Mouse (Mus musculus) cerebellum, adult 9-10 months (tissue): ENCODE measurements around the gene Dot1l.

ENCODE experiments used
- DNase-seq: peaks from one replicate; pipeline ENCODE4 v3.0.0; 2022

Gene Dot1l

DNA sequence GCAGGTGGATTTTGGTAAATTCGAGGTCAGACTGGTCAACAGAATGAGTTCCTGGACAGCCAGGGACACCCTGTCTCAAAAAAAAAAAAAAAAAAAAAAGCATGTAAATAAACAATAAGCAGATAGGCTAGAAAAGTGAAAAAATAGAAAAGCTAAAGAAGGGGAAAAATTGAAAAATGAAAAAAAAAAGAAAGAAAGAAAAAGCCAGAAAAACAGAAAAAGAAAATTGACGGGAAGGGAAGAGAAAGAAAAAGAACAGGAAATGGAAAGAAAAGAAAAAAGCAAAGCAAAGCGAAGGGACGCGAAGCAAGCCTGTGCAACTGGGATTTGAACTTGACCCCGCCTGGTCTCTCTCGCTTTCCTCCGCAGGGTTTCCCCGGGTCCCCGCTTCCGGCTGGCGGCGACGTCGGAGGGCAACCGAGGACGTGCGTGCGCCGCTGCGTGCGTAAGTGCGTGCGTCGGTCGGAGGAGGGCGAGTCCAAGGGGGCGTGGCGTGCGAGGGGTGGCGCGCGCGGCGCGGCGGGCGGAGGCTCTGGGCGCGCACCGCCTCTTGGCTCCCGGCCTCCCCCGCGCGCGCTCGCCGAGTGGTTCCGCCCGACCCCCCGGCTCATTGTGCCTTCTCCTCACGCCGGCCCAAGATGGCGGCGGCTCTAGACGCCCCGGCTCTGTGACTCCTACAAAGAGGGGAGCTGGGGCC, at the start of gene Dot1l:
Dot1l (plus strand) TSS at position 613 of the 697 bp plus-strand sequence.
- DNase-seq = peak; percentile 96

DNA sequence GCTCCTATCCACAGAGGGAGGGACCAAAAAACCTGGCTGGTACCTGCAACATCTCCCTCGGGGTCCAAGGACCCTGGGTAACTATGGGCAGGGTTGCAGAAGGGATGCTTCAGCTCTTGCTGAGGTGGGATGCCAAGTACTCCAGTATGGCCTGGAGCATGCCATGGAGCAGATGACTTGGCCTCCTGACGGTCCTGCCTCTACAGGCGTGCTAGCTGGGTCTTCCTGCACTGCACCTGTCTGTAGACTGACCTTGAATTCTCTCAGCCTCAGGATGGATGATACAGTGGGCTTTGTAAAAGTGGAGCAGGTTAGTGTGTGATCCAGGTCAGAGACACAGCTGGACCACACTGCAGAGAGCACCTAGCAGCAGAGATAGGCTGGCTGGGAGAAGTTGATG, 49.5 kb upstream of the Dot1l start:
- no peak for DNase-seq

- no peak for DNase-seq
Observed at GRCm38 (mm10) chr10:80710834-80711233, 44.2 kb upstream of the Dot1l start.

GRCm38 (mm10) chr10:80717281-80717680, 37.7 kb upstream of the Dot1l start:
- no peak for DNase-seq

- no peak for DNase-seq
Observed at GRCm38 (mm10) chr10:80727369-80728127, 27.5 kb upstream of the Dot1l start.

DNA sequence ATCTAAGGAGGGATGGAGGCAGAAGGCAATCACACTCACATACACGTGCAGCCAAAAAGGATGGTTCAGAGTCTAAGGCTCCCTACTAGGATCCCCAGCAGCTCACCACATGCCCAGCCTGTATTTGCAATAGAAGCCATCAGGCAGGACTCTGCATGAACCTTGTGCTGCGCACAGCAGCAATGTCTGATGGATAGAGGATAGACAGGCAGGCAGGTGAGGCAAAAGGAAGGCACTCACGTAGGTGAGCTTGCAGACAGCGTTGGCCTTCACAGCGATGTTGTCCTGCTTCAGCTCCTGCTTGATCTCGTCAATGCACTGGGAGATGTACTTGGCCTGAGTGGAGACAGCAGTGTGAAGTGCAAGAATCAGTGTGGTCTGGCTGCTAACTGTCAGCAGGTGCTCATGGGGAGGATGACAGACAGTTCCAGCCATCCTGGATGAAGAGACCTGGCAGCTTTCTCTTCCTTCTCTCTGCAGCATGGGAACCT, 22.4 kb upstream of the Dot1l start:
- DNase-seq = peak; percentile 70

- DNase-seq = peak; percentile 83
Observed at GRCm38 (mm10) chr10:80736731-80737130, 18.3 kb upstream of the Dot1l start.

- peak; percentile 36 for DNase-seq
Observed at GRCm38 (mm10) chr10:80738657-80739056, 16.3 kb upstream of the Dot1l start.

DNA sequence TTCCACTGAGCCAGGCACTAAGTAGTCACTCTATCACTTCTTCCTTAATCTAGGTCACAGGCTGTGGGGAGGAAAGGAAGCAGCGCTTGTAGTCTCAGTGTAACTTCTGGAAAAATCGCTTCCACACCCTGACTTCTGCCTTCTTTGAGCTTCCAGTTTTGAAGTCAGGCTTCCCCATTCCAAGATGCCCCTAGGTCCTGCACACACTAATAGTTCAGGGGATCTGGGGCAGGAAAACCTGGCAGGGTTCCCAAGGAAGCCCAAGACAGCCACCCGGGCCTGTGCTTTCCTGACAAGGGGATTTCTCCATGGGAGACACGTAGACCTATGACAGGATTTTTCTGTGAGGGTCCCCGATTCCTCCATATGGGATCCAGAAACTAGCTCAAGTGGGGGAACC, 13.9 kb upstream of the Dot1l start:
- peak; percentile 68 for DNase-seq

GRCm38 (mm10) chr10:80741634-80742179, 13.3 kb upstream of the Dot1l start:
- DNase-seq = peak; percentile 59

DNA sequence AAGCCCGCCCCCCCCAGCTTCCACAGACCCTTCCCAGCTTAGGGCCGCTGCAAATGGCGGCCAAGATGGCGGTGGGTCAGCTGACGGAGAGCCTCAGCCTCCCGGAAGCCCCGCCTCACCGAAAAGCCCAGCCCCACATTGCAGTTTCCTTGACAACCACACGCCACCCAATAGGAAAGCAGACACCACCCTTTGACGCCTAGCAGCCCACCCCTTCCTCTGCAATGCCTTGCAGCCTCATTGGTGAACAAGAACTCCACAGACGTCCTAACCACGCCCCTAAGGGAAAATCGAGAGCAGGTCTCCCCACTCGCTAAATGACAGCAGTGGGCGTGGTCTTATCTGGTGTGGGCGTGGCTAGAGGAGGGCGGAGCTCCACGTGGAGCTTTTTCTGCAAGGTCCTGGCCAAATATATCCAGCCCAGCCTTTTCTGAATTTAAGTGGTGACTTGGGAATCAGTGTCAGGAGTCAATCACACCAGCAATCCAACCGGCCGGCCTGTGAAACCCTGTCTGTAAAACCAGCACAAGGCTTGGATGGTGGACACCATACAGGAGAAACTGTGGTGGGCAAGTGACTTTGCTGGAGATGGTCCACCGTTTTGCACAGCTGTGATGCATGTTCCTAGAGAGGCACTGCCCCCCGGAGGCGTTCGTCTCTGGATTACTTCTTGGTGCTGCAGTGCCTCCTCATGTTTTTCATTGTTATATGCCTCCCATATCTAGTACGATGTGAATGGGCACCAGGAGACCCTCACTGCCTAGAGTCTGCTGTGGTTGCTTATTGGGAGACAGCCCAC, 12.6 kb upstream of the Dot1l start, which contains the start of gene Ap3d1:
Ap3d1 (minus strand) TSS at position 85 of the 799 bp plus-strand sequence.
- DNase-seq = peak; percentile 99

DNA sequence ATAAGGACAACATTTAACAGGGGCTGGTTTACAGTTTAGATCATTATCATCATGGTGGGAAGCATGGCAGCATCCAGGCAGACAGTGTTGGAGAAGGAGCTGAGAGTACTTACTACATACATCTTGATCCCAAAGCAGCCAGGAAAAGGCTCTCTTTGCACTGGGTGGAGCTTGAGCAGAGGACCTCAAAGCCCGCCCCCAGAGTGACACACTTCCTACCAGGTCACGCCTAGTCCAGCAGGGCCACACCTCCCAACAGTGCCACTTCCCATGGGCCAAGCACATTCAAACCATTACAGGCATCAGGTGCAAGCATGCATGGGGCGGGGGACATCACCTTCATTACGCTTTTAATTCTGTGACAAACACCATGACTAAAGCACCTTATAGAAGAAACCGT, 10.7 kb upstream of the Dot1l start:
- peak; percentile 55 for DNase-seq

- peak; percentile 87 for DNase-seq
Observed at GRCm38 (mm10) chr10:80747410-80747809, 7.6 kb upstream of the Dot1l start.

DNA sequence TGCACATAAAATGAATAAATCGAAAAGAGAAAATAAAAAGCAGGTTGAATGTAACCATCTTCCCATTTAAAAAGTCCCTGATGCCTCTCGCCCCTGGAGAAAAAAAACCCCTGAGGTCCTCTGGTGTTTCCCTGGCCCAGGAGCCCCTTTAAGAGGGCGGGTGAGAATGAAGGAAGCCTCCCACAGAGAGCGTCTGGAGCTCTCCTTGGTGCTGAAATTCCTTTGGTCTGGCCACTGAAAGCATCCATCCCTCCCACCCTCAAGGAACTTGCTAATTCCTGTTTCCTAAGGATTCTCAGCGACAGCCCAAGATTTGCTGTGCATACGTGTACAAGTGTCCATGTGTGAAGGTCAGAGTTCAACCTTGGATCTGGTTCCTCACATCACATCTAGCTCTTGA, 6.4 kb upstream of the Dot1l start:
- no peak for DNase-seq

- DNase-seq = peak; percentile 64
Observed at GRCm38 (mm10) chr10:80751188-80751832, 3.7 kb upstream of the Dot1l start.

- DNase-seq = peak; percentile 58
Observed at GRCm38 (mm10) chr10:80752079-80752625, 2.9 kb upstream of the Dot1l start.

DNA sequence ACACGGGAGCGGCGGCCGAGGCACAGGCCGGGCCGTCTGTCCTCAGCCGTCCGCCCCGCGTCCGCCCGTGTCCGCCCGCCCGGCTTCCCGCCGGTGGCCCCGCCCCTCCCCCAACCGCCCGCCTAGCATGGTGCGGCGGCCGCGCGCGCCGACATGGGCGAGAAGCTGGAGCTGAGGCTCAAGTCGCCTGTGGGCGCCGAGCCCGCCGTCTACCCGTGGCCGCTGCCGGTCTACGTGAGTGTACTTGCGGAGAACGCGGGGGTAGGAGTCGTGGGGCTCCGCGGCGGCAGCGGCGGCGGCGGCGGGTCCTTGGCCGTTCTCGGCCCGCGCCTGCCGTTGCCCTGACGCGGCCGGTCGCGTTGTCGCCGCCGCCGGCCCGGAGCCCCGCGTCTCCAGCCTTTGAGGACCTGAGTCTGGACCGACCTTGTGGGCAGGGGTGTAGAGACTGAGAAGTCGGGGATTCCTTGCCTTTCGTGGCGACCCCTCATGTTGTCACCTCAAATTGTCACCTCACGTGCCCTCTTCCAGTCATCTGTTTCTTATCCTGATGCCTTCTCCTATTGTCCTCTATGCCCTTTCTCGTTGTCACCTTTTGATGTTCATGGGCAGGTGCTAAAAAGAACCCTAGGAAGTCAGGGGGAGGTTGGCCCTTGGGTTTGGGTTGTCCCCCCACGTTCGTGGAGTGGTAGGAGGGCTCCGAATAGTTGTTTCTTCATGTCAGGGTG, 447 bp downstream of the Dot1l start:
- peak; percentile 67 for DNase-seq

- DNase-seq = no peak
Observed at GRCm38 (mm10) chr10:80756099-80756498, 1.1 kb downstream of the Dot1l start.

- DNase-seq = no peak
Observed at GRCm38 (mm10) chr10:80756509-80756908, 1.5 kb downstream of the Dot1l start.

- no peak for DNase-seq
Observed at GRCm38 (mm10) chr10:80756967-80757366, 2.0 kb downstream of the Dot1l start.

DNA sequence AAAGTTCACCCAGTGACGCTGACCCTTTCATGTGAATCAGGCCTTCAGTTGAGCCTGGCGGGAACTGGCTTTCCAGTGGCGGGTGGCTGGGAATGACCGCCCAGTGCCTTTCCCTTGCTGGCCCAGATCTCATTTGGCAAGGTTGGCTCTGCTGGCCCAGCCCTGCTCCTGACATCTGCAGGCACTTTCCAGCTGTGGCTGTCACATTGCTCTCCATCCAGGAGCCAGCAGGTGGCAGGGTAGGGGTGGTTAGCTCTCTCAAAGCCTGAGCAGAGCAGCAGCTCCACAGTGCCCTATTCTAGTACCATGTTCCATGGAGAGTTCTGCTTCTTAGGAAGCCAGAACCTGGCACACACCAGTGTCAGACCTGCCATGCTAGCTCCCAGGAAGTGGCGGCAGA, 2.7 kb downstream of the Dot1l start:
- DNase-seq = peak; percentile 64
